Mouse (Mus musculus) thymus, postnatal 4 days (tissue): ENCODE results near the gene Tmem17.

ENCODE experiments used
- DNase-seq: peaks from one replicate; pipeline ENCODE4 v3.0.0; 2021

The Tmem17 gene

GRCm38 (mm10) chr11:22512038-22513001 is at the start of gene Tmem17:
TSS of gene Tmem17 (plus strand) at chr11:22512088.
- DNase-seq = peak; percentile 86

- no peak for DNase-seq
Measured at GRCm38 (mm10) chr11:22479836-22480619, 31.9 kb upstream of the Tmem17 start.

GRCm38 (mm10) chr11:22481639-22482361 is 30.1 kb upstream of the Tmem17 start:
- no peak for DNase-seq

GRCm38 (mm10) chr11:22482362-22482760 is 29.5 kb upstream of the Tmem17 start:
- no peak for DNase-seq

- DNase-seq = no peak
Measured at GRCm38 (mm10) chr11:22493694-22494319, 18.1 kb upstream of the Tmem17 start.

GRCm38 (mm10) chr11:22494941-22495340 is 16.9 kb upstream of the Tmem17 start:
- no peak for DNase-seq

GRCm38 (mm10) chr11:22499396-22499795 is 12.5 kb upstream of the Tmem17 start:
- DNase-seq = no peak

- DNase-seq = no peak
Measured at GRCm38 (mm10) chr11:22499886-22500285, 12.0 kb upstream of the Tmem17 start.

- DNase-seq = no peak
Measured at GRCm38 (mm10) chr11:22500771-22501566, 10.9 kb upstream of the Tmem17 start.

GRCm38 (mm10) chr11:22513075-22513474 is 1.2 kb downstream of the Tmem17 start:
- DNase-seq = no peak

GRCm38 (mm10) chr11:22515061-22515460 is 3.2 kb downstream of the Tmem17 start:
- no peak for DNase-seq

GRCm38 (mm10) chr11:22518445-22518844 is 6.6 kb downstream of the Tmem17 start:
- no peak for DNase-seq

GRCm38 (mm10) chr11:22520251-22520650 is 8.4 kb downstream of the Tmem17 start:
- DNase-seq = no peak

GRCm38 (mm10) chr11:22524606-22525005 is 12.7 kb downstream of the Tmem17 start:
- no peak for DNase-seq

GRCm38 (mm10) chr11:22540600-22540999 is 28.7 kb downstream of the Tmem17 start:
- DNase-seq = no peak

GRCm38 (mm10) chr11:22560061-22560460 is 48.2 kb downstream of the Tmem17 start:
- DNase-seq = no peak

GRCm38 (mm10) chr11:22560503-22561328 is 48.8 kb downstream of the Tmem17 start:
- DNase-seq = no peak

- no peak for DNase-seq
Measured at GRCm38 (mm10) chr11:22561329-22561592, 49.4 kb downstream of the Tmem17 start.

- DNase-seq = no peak
Measured at GRCm38 (mm10) chr11:22563706-22564105, 51.8 kb downstream of the Tmem17 start.

- DNase-seq = no peak
Measured at GRCm38 (mm10) chr11:22564676-22565075, 52.8 kb downstream of the Tmem17 start.
